Mouse (Mus musculus): ENCODE measurements around the gene Ccdc157. TPM values are rescaled to one million over a fixed set of nuclear protein-coding genes. Genes with fewer than 3 reads are reported as not detected.

Ccdc157 gene
- polyA plus RNA-seq, 1 experiment from 2014 or later, result 6.6 TPM

- H3K36me3 ChIP-seq (ENCODE audit: insufficient read depth), result peaks cover 62% of the 10 kb centered on the region
- no peak overlapping the region for H3K27ac ChIP-seq (ENCODE audit: low read depth)
Observed at GRCm38 (mm10) chr11:4182061-4182460, 22.0 kb upstream of the Ccdc157 start.

GRCm38 (mm10) chr11:4177716-4178115, 17.6 kb upstream of the Ccdc157 start:
- DNase-seq, result no peak
- TF ChIP-seq CTCF (IDR thresholded peaks at IDR 0.05; ENCODE audit: low read depth), result no peak
- H3K27me3 ChIP-seq (ENCODE audit: insufficient read depth, low read length), result no peaks in the 10 kb centered on the region
- H3K4me3 ChIP-seq (ENCODE audit: low read depth, low read length), result no peak overlapping the region
- H3K9me3 ChIP-seq (ENCODE audit: low read depth, low read length), result no peaks in the 10 kb centered on the region
- WGBS, result 62% methylated on average over 4 of the region's 4 CpGs
- H3K36me3 ChIP-seq (ENCODE audit: insufficient read depth), result peaks cover 99% of the 10 kb centered on the region
- H3K4me1 ChIP-seq (ENCODE audit: insufficient read depth), result no peaks in the 10 kb centered on the region
- no peak overlapping the region for H3K27ac ChIP-seq (ENCODE audit: low read depth)
- no peak overlapping the region for H3K4me2 ChIP-seq
- no peak overlapping the region for H3K9ac ChIP-seq
- no peak for ATAC-seq (ENCODE audit: insufficient read depth)

More at GRCm38 (mm10) chr11:4182061-4182460, 22.0 kb upstream of the Ccdc157 start:
- WGBS, result 40% methylated on average over 1 of the region's 1 CpGs
- DNase-seq, result no peak
- no peak for TF ChIP-seq CTCF (IDR thresholded peaks at IDR 0.05; ENCODE audit: low read depth)
- ATAC-seq (ENCODE audit: insufficient read depth), result no peak
- Histone ChIP-seq H3K9me3 (ENCODE audit: low read depth, low read length) (no peaks in the 10 kb centered on the region), H3K4me1 (ENCODE audit: insufficient read depth) (no peaks in the 10 kb centered on the region), H3K9ac (no peak overlapping the region), H3K4me3 (ENCODE audit: low read depth, low read length) (no peak overlapping the region), H3K4me2 (no peak overlapping the region), H3K27me3 (ENCODE audit: insufficient read depth, low read length) (no peaks in the 10 kb centered on the region)

GRCm38 (mm10) chr11:4174586-4174985, 14.5 kb upstream of the Ccdc157 start:
- Histone ChIP-seq H3K4me2 (no peak overlapping the region), H3K9ac (no peak overlapping the region), H3K4me3 (ENCODE audit: low read depth, low read length) (no peak overlapping the region), H3K27ac (ENCODE audit: low read depth) (no peak overlapping the region), H3K36me3 (ENCODE audit: insufficient read depth) (peaks cover 100% of the 10 kb centered on the region), H3K9me3 (ENCODE audit: low read depth, low read length) (no peaks in the 10 kb centered on the region), H3K27me3 (ENCODE audit: insufficient read depth, low read length) (no peaks in the 10 kb centered on the region), H3K4me1 (ENCODE audit: insufficient read depth) (no peaks in the 10 kb centered on the region)
- ATAC-seq (ENCODE audit: insufficient read depth), result no peak
- 92% methylated on average over 5 of the region's 5 CpGs for WGBS
- DNase-seq, result no peak
- no peak for TF ChIP-seq CTCF (IDR thresholded peaks at IDR 0.05; ENCODE audit: low read depth)

GRCm38 (mm10) chr11:4166467-4167090, 6.5 kb upstream of the Ccdc157 start:
- 87% methylated on average over 7 of the region's 7 CpGs for WGBS
- Histone ChIP-seq H3K4me3 (ENCODE audit: low read depth, low read length) (no peak overlapping the region), H3K27ac (ENCODE audit: low read depth) (no peak overlapping the region), H3K4me1 (ENCODE audit: insufficient read depth) (peaks cover 3% of the 10 kb centered on the region; the same call in 1 of the 2 replicates), H3K27me3 (ENCODE audit: insufficient read depth, low read length) (no peaks in the 10 kb centered on the region), H3K9ac (no peak overlapping the region), H3K4me2 (no peak overlapping the region), H3K36me3 (ENCODE audit: insufficient read depth) (peaks cover 100% of the 10 kb centered on the region), H3K9me3 (ENCODE audit: low read depth, low read length) (no peaks in the 10 kb centered on the region)
- ATAC-seq (ENCODE audit: insufficient read depth), result no peak
- TF ChIP-seq CTCF (IDR thresholded peaks at IDR 0.05; ENCODE audit: low read depth), result no peak
- no peak for DNase-seq

GRCm38 (mm10) chr11:4164701-4165100, 4.6 kb upstream of the Ccdc157 start:
- Histone ChIP-seq H3K4me1 (ENCODE audit: insufficient read depth) (peaks cover 7% of the 10 kb centered on the region; the same call in 1 of the 2 replicates), H3K27ac (ENCODE audit: low read depth) (no peak overlapping the region), H3K4me3 (ENCODE audit: low read depth, low read length) (no peak overlapping the region), H3K9ac (no peak overlapping the region), H3K9me3 (ENCODE audit: low read depth, low read length) (no peaks in the 10 kb centered on the region), H3K4me2 (no peak overlapping the region), H3K27me3 (ENCODE audit: insufficient read depth, low read length) (no peaks in the 10 kb centered on the region), H3K36me3 (ENCODE audit: insufficient read depth) (peaks cover 86% of the 10 kb centered on the region)
- ATAC-seq (ENCODE audit: insufficient read depth) (no peak), DNase-seq (no peak)
- no peak for TF ChIP-seq CTCF (IDR thresholded peaks at IDR 0.05; ENCODE audit: low read depth)
- WGBS, result 91% methylated on average over 2 of the region's 2 CpGs

GRCm38 (mm10) chr11:4160758-4161480, 826 bp upstream of the Ccdc157 start:
- Histone ChIP-seq H3K9ac (peak overlapping the region; percentile 80), H3K36me3 (ENCODE audit: insufficient read depth) (peaks cover 48% of the 10 kb centered on the region), H3K9me3 (ENCODE audit: low read depth, low read length) (no peaks in the 10 kb centered on the region), H3K27ac (ENCODE audit: low read depth) (peak overlapping the region; percentile 78; the same call in 1 of the 2 replicates), H3K4me2 (peak overlapping the region; percentile 91), H3K27me3 (ENCODE audit: insufficient read depth, low read length) (no peaks in the 10 kb centered on the region), H3K4me1 (ENCODE audit: insufficient read depth) (peaks cover 7% of the 10 kb centered on the region; the same call in 1 of the 2 replicates), H3K4me3 (ENCODE audit: low read depth, low read length) (peak overlapping the region; percentile 91)
- WGBS, result 5% methylated on average over 15 of the region's 15 CpGs
- ATAC-seq (ENCODE audit: insufficient read depth) (no peak), DNase-seq (no peak)
- TF ChIP-seq CTCF (IDR thresholded peaks at IDR 0.05; ENCODE audit: low read depth), result no peak

GRCm38 (mm10) chr11:4158676-4159075, 1.4 kb downstream of the Ccdc157 start:
- peaks cover 7% of the 10 kb centered on the region; the same call in 1 of the 2 replicates for H3K4me1 ChIP-seq (ENCODE audit: insufficient read depth)
- WGBS, result 84% methylated on average over 3 of the region's 3 CpGs
- no peak overlapping the region for H3K9ac ChIP-seq
- TF ChIP-seq CTCF (IDR thresholded peaks at IDR 0.05; ENCODE audit: low read depth), result no peak
- no peaks in the 10 kb centered on the region for H3K9me3 ChIP-seq (ENCODE audit: low read depth, low read length)
- DNase-seq, result no peak
- no peak overlapping the region for H3K4me3 ChIP-seq (ENCODE audit: low read depth, low read length)
- H3K27ac ChIP-seq (ENCODE audit: low read depth), result no peak overlapping the region
- H3K36me3 ChIP-seq (ENCODE audit: insufficient read depth), result peaks cover 25% of the 10 kb centered on the region
- ATAC-seq (ENCODE audit: insufficient read depth), result no peak
- no peak overlapping the region for H3K4me2 ChIP-seq
- no peaks in the 10 kb centered on the region for H3K27me3 ChIP-seq (ENCODE audit: insufficient read depth, low read length)

Measured in lung, embryonic 14.5 days (tissue).